Mouse (Mus musculus) heart, embryonic 13.5 days (tissue): Measurements from ENCODE around the gene Fryl. TPM values are rescaled to one million over a fixed set of nuclear protein-coding genes. Genes with fewer than 3 reads are reported as not detected.

Source experiments
- ATAC-seq: fragments of 200-750 bp; cut with Nextera tagmentation; 2 replicates; pipeline ENCODE4 v1.8.0; 2017; ENCODE audit warnings: moderate TSS enrichment; ENCODE audit not compliant: insufficient number of reproducible peaks, low FRiP score, low TSS enrichment; ENCODE audit errors: extremely low read depth
- H3K27ac ChIP-seq: fragments of 300-500 bp; sonication (generic); replicated peaks from 2 replicates; pipeline ENCODE4 v1.5.1; 2015; ENCODE audit warnings: moderate library complexity, mild to moderate bottlenecking, inconsistent platforms
- H3K27me3 ChIP-seq: fragments of 300-500 bp; sonication (generic); replicated peaks from 2 replicates; pipeline ENCODE4 v1.6.1; 2015; ENCODE audit warnings: mild to moderate bottlenecking, inconsistent platforms
- H3K36me3 ChIP-seq: fragments of 300-500 bp; sonication (generic); 2 replicates; pipeline ENCODE4 v1.6.1; 2015; ENCODE audit warnings: mild to moderate bottlenecking, inconsistent platforms
- H3K4me1 ChIP-seq: fragments of 300-500 bp; sonication (generic); 2 replicates; pipeline ENCODE4 v1.6.1; 2015; ENCODE audit warnings: inconsistent platforms
- H3K4me2 ChIP-seq: fragments of 300-500 bp; sonication (generic); 2 replicates; pipeline ENCODE4 v1.6.1; 2015; ENCODE audit warnings: inconsistent platforms, mild to moderate bottlenecking, moderate library complexity
- H3K4me3 ChIP-seq: fragments of 300-500 bp; sonication (generic); 2 replicates; pipeline ENCODE4 v1.5.1; 2015; ENCODE audit warnings: moderate library complexity, mild to moderate bottlenecking, inconsistent platforms
- H3K9ac ChIP-seq: fragments of 300-500 bp; sonication (generic); 2 replicates; pipeline ENCODE4 v1.6.1; 2015; ENCODE audit warnings: inconsistent platforms, mild to moderate bottlenecking, moderate library complexity
- H3K9me3 ChIP-seq: fragments of 300-500 bp; sonication (generic); 2 replicates; pipeline ENCODE4 v1.6.1; 2016; ENCODE audit warnings: inconsistent platforms
- WGBS: fragments of 180-500 bp; shearing (Covaris S2); methylation state at CpG from one replicate; pipeline ENCODE4 v1.1.7; 2015; ENCODE audit warnings: mixed read lengths; 5-methylcytosine and 5-hydroxymethylcytosine counted together
- polyA plus RNA-seq: library from polyadenylated mRNA; unstranded; fragments of >200 nt; fragmentation: Nextera tagmentation; extraction: Ambion mirVana; gene quantifications from 2 replicates; pipeline ENCODE4 v1.2.1, GENCODE M21; 2015

Fryl gene
- polyA plus RNA-seq, 1 experiment from 2014 or later, result 27.3 TPM

DNA sequence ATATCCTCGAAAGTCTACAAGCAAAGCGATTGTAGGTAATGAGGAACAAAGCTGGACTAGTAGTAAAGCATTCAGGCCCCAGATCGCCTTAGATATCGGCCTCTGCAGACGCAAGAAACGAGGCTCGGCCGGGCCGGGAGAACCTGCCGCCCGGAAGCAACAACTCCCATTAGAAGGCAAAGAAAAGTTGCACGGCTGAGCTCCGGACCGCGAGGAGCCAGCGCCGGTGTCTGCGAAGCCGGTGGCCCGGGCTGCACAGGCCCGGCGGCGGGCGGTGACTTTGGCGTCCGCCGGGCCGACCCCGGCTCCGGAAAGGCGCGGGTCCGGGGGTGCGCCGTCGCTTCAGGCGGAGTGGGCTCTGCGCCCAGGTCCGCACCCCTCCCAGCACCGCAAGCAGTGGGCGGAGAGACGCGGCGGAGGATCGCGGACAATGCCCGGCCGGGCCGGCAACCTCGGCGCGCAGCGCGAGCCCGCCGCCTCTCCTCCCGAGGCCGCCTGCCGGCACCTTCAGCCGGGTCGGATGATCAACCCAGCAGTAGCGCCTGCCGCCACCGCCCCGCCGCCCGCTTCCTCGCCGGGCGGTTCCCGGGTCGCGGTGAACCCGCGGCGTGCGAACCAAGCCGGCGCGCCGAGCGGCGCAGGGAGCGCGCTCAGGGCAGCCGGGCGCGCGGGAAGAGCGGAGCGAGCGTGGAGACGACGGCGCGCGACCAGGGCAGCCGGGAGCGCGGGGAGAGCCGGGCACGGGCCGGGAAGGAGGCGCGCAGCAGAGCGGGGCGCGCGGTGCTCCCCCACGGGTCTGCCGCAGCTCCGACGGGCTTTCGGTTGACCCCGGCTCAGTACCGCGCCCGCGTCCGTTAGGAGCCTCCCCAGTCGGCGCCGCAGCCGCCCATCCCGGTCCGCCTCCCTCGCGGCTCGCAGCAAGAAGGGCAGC is 833 bp downstream of the Fryl start:
- Histone ChIP-seq H3K4me3 (peak overlapping the region; percentile 99), H3K36me3 (no peaks in the 10 kb centered on the region), H3K4me1 (peaks cover 38% of the 10 kb centered on the region), H3K4me2 (peak overlapping the region; percentile 82), H3K9me3 (no peaks in the 10 kb centered on the region), H3K27me3 (no peaks in the 10 kb centered on the region), H3K9ac (peak overlapping the region; percentile 97), H3K27ac (peak overlapping the region; percentile 98)
- WGBS, result under 1% methylated on average over 105 of the region's 129 CpGs
- peak; percentile 27; the same call in 1 of the 2 replicates for ATAC-seq

DNA sequence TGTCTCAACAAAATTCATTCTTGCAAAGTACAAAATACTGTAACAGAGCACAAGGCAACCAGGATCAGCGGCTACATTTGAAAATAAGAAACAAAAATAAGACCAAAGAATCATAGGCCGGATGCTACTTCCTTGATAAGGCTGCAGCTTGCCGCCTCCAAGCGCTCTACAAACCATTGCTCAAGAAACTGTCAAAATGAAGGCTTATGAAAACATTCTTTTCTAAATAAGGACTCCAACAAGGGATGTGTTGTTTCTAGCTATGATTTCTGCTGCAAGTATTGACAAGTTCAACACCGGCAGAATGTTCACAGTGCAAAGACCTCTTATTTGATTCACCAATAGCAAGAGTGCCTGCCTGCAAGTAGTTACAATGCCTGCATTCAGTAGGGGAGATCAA is 1.8 kb downstream of the Fryl start:
- Histone ChIP-seq H3K27ac (peak overlapping the region; percentile 98), H3K27me3 (no peaks in the 10 kb centered on the region), H3K4me3 (peak overlapping the region; percentile 99), H3K36me3 (no peaks in the 10 kb centered on the region), H3K9me3 (no peaks in the 10 kb centered on the region), H3K4me2 (peak overlapping the region; percentile 82), H3K9ac (peak overlapping the region; percentile 97), H3K4me1 (peaks cover 47% of the 10 kb centered on the region)
- no peak for ATAC-seq
- 20% methylated on average over 5 of the region's 5 CpGs for WGBS

DNA sequence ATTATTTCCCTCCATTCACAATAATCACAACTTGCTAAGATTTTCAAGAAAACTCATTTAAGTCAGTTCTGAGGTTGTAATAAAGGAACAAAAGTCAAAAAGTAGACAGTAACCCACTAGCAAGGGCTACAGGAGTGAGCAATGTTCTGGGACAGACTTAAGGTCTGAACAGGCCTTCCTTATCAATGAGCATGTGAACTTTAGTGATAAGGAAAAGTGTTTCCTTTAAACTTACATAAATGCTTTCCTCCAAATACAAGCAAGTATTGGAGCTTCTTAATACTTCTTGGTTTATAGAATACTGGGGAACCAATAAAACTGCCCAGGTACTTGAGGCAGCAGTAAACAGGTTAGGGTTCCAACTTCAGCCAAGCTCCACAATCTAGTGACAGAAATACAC is 3.7 kb downstream of the Fryl start:
- Histone ChIP-seq H3K9ac (peak overlapping the region; percentile 50; the same call in 1 of the 2 replicates), H3K4me1 (peaks cover 55% of the 10 kb centered on the region), H3K9me3 (no peaks in the 10 kb centered on the region), H3K4me3 (no peak overlapping the region), H3K27ac (no peak overlapping the region), H3K27me3 (no peaks in the 10 kb centered on the region), H3K36me3 (peaks cover 4% of the 10 kb centered on the region; the same call in 1 of the 2 replicates), H3K4me2 (peak overlapping the region; percentile 82)
- ATAC-seq, result no peak

DNA sequence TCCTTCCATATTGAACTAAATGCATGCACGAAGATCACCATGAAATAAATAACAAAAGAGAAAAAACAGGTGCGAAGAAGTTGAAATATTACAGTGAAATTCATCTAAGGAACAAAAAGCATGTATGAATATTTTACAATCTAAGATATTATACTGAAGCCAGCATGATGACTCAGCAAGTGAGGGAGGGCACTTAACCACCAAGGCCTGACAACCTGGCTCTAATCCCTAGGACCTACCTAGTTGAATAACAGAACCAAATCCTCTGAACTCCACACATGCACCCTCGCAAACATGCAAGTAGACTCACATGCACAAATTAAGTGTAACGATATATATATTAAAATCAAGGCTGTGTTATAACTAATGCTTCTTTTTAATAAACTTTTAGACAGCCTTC is 7.1 kb downstream of the Fryl start:
- H3K27me3 ChIP-seq, result no peaks in the 10 kb centered on the region
- no peak overlapping the region for H3K9ac ChIP-seq
- no peak overlapping the region for H3K4me3 ChIP-seq
- WGBS, result 85% methylated on average over 4 of the region's 4 CpGs
- H3K4me2 ChIP-seq, result no peak overlapping the region
- no peaks in the 10 kb centered on the region for H3K9me3 ChIP-seq
- peaks cover 4% of the 10 kb centered on the region; the same call in 1 of the 2 replicates for H3K36me3 ChIP-seq
- H3K4me1 ChIP-seq, result peaks cover 65% of the 10 kb centered on the region
- no peak overlapping the region for H3K27ac ChIP-seq
- ATAC-seq, result no peak

DNA sequence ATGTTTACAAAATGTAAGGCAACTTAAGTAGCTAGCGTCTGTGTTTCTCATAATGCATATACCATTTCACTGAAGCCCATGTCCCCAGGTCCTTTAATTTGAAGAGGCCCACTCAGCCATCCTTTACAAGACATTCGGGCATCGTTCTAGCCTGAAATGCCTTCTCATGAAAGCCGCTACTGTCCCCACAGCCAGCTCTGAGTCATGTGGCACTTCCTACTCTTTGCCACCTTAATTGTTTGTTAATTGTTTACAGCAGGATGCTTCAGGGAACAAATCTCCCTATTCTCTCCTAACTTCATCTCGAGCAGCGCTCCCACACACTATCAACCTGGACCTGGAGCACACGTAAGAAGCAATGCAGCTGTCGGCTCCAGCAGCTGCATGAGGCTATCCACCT is 8.2 kb downstream of the Fryl start:
- ATAC-seq, result no peak
- peaks cover 4% of the 10 kb centered on the region; the same call in 1 of the 2 replicates for H3K36me3 ChIP-seq
- H3K9me3 ChIP-seq, result no peaks in the 10 kb centered on the region
- H3K4me1 ChIP-seq, result peaks cover 60% of the 10 kb centered on the region
- H3K4me3 ChIP-seq, result no peak overlapping the region
- no peak overlapping the region for H3K27ac ChIP-seq
- no peak overlapping the region for H3K4me2 ChIP-seq
- WGBS, result 78% methylated on average over 8 of the region's 8 CpGs
- no peak overlapping the region for H3K9ac ChIP-seq
- no peaks in the 10 kb centered on the region for H3K27me3 ChIP-seq

DNA sequence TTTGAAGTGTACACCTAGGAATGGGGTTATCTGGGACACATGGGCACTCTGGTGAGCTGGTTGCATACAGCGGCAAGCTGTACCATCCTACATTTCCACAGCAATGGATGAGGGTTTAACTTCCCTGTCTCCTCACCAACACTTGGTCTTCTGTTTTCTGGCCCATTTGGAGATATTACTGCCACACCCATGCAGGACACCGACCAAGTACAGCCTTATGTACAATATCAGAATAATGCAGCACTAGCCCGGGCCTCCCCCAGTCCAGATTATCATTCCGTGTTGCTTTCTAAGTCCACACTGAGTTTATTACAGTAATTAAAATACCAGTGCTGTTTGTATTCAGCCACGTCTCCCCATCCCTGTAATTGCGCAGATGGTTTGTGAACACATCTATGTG is 10.0 kb downstream of the Fryl start:
- WGBS, result 83% methylated on average over 6 of the region's 6 CpGs
- Histone ChIP-seq H3K4me3 (no peak overlapping the region), H3K9me3 (no peaks in the 10 kb centered on the region), H3K4me2 (no peak overlapping the region), H3K27ac (no peak overlapping the region), H3K27me3 (no peaks in the 10 kb centered on the region), H3K4me1 (peaks cover 62% of the 10 kb centered on the region), H3K9ac (no peak overlapping the region), H3K36me3 (peaks cover 4% of the 10 kb centered on the region; the same call in 1 of the 2 replicates)
- no peak for ATAC-seq

DNA sequence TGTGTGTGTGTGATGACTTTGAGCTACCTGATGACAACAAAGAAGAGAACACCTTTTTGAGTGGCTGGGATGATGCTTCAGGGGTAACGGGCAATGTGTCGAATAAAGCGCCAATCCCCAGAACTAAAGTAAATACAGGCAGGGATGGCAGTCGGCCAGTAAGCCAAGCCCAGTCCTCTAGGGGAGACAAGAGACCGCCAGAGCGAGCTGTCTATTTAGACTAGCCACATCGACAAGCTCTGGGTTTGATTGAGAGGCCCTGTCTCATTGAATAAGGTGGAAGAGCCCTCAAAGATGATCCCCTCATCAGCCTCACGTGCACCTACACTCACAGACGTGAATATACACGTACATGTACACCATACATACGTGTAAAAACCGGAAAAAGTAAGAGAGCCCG is 12.0 kb downstream of the Fryl start:
- H3K4me1 ChIP-seq, result peaks cover 51% of the 10 kb centered on the region
- no peak overlapping the region for H3K27ac ChIP-seq
- H3K27me3 ChIP-seq, result no peaks in the 10 kb centered on the region
- H3K9ac ChIP-seq, result no peak overlapping the region
- H3K4me3 ChIP-seq, result no peak overlapping the region
- 65% methylated on average over 13 of the region's 13 CpGs for WGBS
- peaks cover 4% of the 10 kb centered on the region; the same call in 1 of the 2 replicates for H3K36me3 ChIP-seq
- no peak overlapping the region for H3K4me2 ChIP-seq
- no peak for ATAC-seq
- no peaks in the 10 kb centered on the region for H3K9me3 ChIP-seq

DNA sequence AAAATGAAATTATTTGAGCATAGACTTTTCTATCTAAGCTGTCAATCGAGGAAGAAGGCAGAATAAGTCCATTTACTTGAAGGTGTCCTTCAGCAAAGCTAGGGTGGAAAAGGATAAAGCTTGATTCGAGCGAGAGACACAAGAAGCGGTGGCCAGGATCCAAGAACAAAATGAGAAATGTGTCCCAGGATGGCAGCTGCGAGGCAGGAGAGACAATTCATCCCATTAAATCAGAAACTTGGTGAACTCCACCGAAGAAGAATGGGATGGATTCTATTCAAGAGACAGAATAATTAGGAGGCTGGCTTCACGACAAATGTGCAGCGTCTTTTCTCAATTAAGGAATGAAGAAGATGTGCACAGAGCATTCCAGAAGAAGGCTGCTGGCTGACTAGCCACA is 14.5 kb downstream of the Fryl start:
- no peak overlapping the region for H3K27ac ChIP-seq
- H3K4me3 ChIP-seq, result no peak overlapping the region
- H3K36me3 ChIP-seq, result no peaks in the 10 kb centered on the region
- no peaks in the 10 kb centered on the region for H3K9me3 ChIP-seq
- H3K9ac ChIP-seq, result no peak overlapping the region
- no peak for ATAC-seq
- H3K4me1 ChIP-seq, result peaks cover 51% of the 10 kb centered on the region
- H3K27me3 ChIP-seq, result no peaks in the 10 kb centered on the region
- H3K4me2 ChIP-seq, result no peak overlapping the region
- WGBS, result 75% methylated on average over 8 of the region's 8 CpGs

DNA sequence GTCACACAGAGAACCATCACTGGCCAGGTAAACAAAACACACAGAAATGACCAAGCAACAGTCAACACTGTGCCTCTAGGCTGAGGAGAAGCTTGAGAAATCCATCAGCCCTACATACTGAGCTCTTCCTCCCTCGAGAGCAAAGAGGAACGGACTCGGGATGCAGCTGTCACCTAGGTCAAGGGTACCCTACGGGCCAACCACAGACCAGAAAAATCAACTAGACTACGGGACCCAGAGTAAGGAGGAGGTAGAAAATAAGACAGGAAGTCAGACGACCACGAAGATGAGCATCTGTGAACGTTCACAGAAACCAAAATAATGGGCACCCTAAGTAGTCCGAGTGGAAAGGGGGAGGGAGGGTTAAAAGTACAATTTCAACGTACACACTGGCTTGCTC is 15.1 kb downstream of the Fryl start:
- no peak overlapping the region for H3K4me2 ChIP-seq
- no peak overlapping the region for H3K9ac ChIP-seq
- H3K27ac ChIP-seq, result no peak overlapping the region
- no peak for ATAC-seq
- 80% methylated on average over 10 of the region's 10 CpGs for WGBS
- peaks cover 51% of the 10 kb centered on the region for H3K4me1 ChIP-seq
- no peaks in the 10 kb centered on the region for H3K36me3 ChIP-seq
- no peaks in the 10 kb centered on the region for H3K27me3 ChIP-seq
- H3K4me3 ChIP-seq, result no peak overlapping the region
- no peaks in the 10 kb centered on the region for H3K9me3 ChIP-seq

DNA sequence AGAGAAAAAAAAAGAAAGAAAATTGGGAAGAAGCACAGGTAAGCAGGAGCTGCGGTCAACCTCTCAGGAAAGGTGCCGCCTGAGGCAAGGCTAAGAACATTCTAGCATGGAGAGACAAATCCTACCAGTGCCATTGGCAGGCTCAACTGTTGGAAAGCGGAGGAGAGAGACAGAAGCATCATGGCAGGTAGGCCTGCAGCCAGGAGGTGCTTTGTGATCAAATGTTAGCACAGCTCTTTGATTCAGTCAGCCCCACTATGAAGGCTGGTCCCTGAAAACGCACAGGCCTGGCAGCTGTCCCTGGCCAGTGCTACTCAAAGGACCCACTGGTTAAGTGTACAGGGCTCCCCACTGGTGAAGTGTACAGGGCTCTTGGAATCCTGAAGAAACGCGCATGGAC is 16.0 kb downstream of the Fryl start:
- ATAC-seq, result no peak
- Histone ChIP-seq H3K4me3 (no peak overlapping the region), H3K4me1 (peaks cover 57% of the 10 kb centered on the region), H3K9me3 (no peaks in the 10 kb centered on the region), H3K36me3 (no peaks in the 10 kb centered on the region), H3K4me2 (no peak overlapping the region), H3K9ac (no peak overlapping the region), H3K27me3 (no peaks in the 10 kb centered on the region), H3K27ac (no peak overlapping the region)
- 88% methylated on average over 6 of the region's 6 CpGs for WGBS

DNA sequence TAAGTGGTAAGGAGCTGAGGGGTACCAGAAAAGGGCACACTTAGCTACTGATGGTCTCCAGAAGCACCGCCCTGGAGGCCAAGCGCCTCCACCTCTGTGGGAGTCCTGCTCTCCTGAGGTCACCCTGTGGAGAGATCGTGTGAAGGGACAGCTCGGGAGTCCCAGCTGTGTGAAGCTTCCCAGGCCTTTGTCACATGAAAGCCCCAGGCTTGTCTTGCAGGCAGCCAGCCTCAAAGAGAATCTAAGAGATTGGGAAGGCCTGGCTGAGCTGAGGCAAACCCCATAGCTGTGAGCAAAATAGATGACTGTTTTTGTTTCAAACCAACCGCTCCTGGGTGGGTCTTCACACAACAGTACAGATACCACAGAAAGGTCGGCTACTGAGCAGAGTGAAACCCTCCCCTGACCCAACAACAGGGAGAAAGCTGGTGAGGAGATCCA is 19.5 kb downstream of the Fryl start:
- peak overlapping the region; percentile 88 for H3K27ac ChIP-seq
- no peak for ATAC-seq
- 13% methylated on average over 6 of the region's 6 CpGs for WGBS

DNA sequence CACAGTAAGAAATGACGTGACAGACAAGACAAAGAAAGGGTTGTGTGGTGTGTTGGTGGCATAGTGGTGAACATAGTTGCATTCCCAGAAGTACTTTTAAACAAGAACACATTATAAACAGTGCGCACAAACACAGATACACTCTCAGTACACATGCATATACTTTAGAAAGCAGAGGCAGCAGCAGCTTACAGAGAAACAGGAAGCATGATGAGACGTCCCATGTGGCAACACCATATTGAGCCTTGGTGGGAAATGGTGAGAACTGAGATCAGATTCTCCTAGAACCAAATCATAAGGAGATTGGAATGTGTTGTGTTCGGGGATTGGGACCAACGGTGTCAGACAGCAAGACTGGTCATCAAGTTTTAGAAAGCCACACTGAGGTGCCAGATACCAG is 21.2 kb downstream of the Fryl start:
- no peak for ATAC-seq
- Histone ChIP-seq H3K27ac (no peak overlapping the region), H3K27me3 (no peaks in the 10 kb centered on the region), H3K9ac (no peak overlapping the region), H3K4me1 (peaks cover 78% of the 10 kb centered on the region), H3K4me2 (no peak overlapping the region), H3K36me3 (no peaks in the 10 kb centered on the region), H3K4me3 (no peak overlapping the region), H3K9me3 (no peaks in the 10 kb centered on the region)
- WGBS, result 73% methylated on average over 5 of the region's 5 CpGs

More for the DNA sequence above, 19.5 kb downstream of the Fryl start:
- H3K36me3 ChIP-seq, result no peaks in the 10 kb centered on the region
- H3K4me2 ChIP-seq, result peak overlapping the region; percentile 25
- H3K9ac ChIP-seq, result peak overlapping the region; percentile 64
- H3K27me3 ChIP-seq, result no peaks in the 10 kb centered on the region
- peaks cover 64% of the 10 kb centered on the region for H3K4me1 ChIP-seq
- no peak overlapping the region for H3K4me3 ChIP-seq
- H3K9me3 ChIP-seq, result no peaks in the 10 kb centered on the region
